Mouse (Mus musculus): ENCODE measurements around the gene Nos1ap. TPM values are rescaled to one million over a fixed set of nuclear protein-coding genes. Genes with fewer than 3 reads are reported as not detected.

Nos1ap gene
- polyA plus RNA-seq, 1 experiment from 2014 or later = 7.9 TPM

DNA sequence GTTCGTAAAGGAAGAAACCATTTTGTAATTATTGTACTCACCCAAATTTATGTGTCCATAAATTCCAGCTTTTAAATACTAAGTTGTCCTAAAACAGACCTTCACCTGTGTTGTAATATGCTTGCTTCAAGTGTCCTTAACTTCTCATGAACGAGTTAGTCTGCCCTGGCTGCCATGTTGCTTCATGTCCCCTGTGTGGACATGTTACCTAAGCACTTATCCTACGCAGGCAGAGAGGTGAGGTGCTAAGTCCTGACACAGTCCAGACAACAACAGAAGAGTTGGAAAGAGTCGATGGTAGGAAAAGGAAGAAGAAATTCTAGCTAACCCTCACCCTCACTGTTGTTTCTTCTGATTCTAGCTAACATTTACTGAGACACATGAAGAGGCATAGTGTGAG is 43.4 kb downstream of the Nos1ap start:
- TF ChIP-seq CTCF (IDR thresholded peaks at IDR 0.05; ENCODE audit: low read depth) = no peak
- peaks cover 4% of the 10 kb centered on the region for H3K4me1 ChIP-seq (ENCODE audit: insufficient read depth)
- no peak overlapping the region for H3K27ac ChIP-seq (ENCODE audit: low read depth)
- 84% methylated on average over 4 of the region's 4 CpGs for WGBS
- H3K4me3 ChIP-seq (ENCODE audit: low read depth, low read length) = no peak overlapping the region
- DNase-seq = no peak
- no peak overlapping the region for H3K9ac ChIP-seq
- ATAC-seq (ENCODE audit: insufficient read depth) = no peak
- no peak overlapping the region for H3K4me2 ChIP-seq
- no peaks in the 10 kb centered on the region for H3K36me3 ChIP-seq (ENCODE audit: insufficient read depth)
- H3K27me3 ChIP-seq (ENCODE audit: insufficient read depth, low read length) = no peaks in the 10 kb centered on the region
- no peaks in the 10 kb centered on the region for H3K9me3 ChIP-seq (ENCODE audit: low read depth, low read length)

DNA sequence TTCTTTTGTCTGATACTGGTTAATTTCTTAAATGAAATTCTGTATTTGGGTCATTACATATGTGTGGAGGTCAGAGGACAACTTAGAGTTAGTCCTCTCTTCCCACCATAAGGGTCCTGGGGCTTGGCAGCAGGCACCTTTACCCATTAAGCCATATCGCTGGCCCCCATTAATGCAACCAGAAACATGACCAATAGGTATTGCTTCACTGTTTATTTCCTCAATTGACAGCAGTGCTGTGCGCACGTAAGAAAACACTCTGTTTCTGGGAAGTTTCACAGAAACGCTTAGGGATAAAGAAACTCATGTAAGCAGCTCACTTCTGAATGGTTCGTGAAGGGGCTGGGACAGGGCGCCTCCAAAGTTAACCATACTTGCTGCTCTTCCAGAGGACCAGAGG is 44.4 kb downstream of the Nos1ap start:
- Histone ChIP-seq H3K4me1 (ENCODE audit: insufficient read depth) (no peaks in the 10 kb centered on the region; the same call in 1 of the 2 replicates), H3K27me3 (ENCODE audit: insufficient read depth, low read length) (no peaks in the 10 kb centered on the region), H3K4me3 (ENCODE audit: low read depth, low read length) (no peak overlapping the region), H3K4me2 (no peak overlapping the region), H3K9me3 (ENCODE audit: low read depth, low read length) (no peaks in the 10 kb centered on the region), H3K36me3 (ENCODE audit: insufficient read depth) (no peaks in the 10 kb centered on the region), H3K9ac (no peak overlapping the region), H3K27ac (ENCODE audit: low read depth) (no peak overlapping the region)
- 82% methylated on average over 6 of the region's 6 CpGs for WGBS
- no peak for TF ChIP-seq CTCF (IDR thresholded peaks at IDR 0.05; ENCODE audit: low read depth)
- no peak for ATAC-seq (ENCODE audit: insufficient read depth)
- no peak for DNase-seq

DNA sequence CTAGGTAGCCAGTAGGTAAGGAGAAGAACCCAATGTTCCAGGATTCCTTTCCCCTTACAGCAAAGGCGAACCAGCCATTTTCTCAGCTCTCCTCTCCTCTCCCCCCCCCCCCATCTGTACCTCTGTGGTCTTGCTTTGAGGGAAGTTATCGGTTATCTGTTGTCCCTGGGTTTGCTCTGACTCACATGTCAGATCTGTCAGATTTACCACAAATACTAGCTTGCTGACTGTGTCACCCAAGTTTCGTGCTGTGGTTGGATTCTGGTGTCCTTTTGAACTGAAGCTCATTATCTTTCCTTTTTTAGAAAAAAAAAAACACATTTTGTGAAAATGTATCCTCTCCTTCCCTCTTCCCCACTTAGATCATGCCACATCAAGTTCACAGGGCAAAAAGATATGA is 50.2 kb downstream of the Nos1ap start:
- Histone ChIP-seq H3K4me1 (ENCODE audit: insufficient read depth) (no peaks in the 10 kb centered on the region), H3K27ac (ENCODE audit: low read depth) (no peak overlapping the region), H3K9ac (no peak overlapping the region), H3K4me2 (no peak overlapping the region), H3K27me3 (ENCODE audit: insufficient read depth, low read length) (no peaks in the 10 kb centered on the region), H3K36me3 (ENCODE audit: insufficient read depth) (no peaks in the 10 kb centered on the region), H3K9me3 (ENCODE audit: low read depth, low read length) (no peaks in the 10 kb centered on the region), H3K4me3 (ENCODE audit: low read depth, low read length) (no peak overlapping the region)
- no peak for TF ChIP-seq CTCF (IDR thresholded peaks at IDR 0.05; ENCODE audit: low read depth)
- 77% methylated on average over 3 of the region's 3 CpGs for WGBS
- ATAC-seq (ENCODE audit: insufficient read depth) (no peak), DNase-seq (no peak)

GRCm38 (mm10) chr1:170538481-170539061 is 51.1 kb downstream of the Nos1ap start:
- Histone ChIP-seq H3K27ac (ENCODE audit: low read depth) (no peak overlapping the region), H3K27me3 (ENCODE audit: insufficient read depth, low read length) (no peaks in the 10 kb centered on the region), H3K9me3 (ENCODE audit: low read depth, low read length) (no peaks in the 10 kb centered on the region), H3K4me2 (no peak overlapping the region), H3K4me3 (ENCODE audit: low read depth, low read length) (no peak overlapping the region), H3K36me3 (ENCODE audit: insufficient read depth) (no peaks in the 10 kb centered on the region), H3K4me1 (ENCODE audit: insufficient read depth) (no peaks in the 10 kb centered on the region), H3K9ac (no peak overlapping the region)
- ATAC-seq (ENCODE audit: insufficient read depth) (no peak), DNase-seq (no peak)
- TF ChIP-seq CTCF (IDR thresholded peaks at IDR 0.05; ENCODE audit: low read depth) = no peak
- 66% methylated on average over 9 of the region's 9 CpGs for WGBS

DNA sequence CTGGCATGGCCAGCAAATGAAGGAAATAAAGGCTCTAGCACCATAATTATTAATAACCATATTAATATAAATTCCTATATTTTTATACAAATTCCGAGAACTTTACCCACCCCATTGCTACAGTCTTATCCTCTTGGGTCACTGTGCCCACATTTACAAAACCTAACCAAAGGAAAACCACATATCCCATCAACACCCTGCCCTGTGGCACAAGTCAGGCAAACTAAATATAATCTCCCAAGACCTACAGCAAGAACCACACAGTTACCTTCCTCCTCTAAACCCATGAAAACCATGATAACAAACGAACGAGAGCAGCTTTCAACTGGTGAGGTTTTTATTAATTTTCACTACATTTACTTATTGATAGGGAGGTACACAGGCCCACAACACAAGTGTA is 53.3 kb downstream of the Nos1ap start:
- no peak overlapping the region for H3K4me3 ChIP-seq (ENCODE audit: low read depth, low read length)
- no peak for ATAC-seq (ENCODE audit: insufficient read depth)
- no peak overlapping the region for H3K9ac ChIP-seq
- no peak for DNase-seq
- no peaks in the 10 kb centered on the region for H3K36me3 ChIP-seq (ENCODE audit: insufficient read depth)
- no peaks in the 10 kb centered on the region for H3K27me3 ChIP-seq (ENCODE audit: insufficient read depth, low read length)
- no peak overlapping the region for H3K27ac ChIP-seq (ENCODE audit: low read depth)
- TF ChIP-seq CTCF (IDR thresholded peaks at IDR 0.05; ENCODE audit: low read depth) = no peak
- no peaks in the 10 kb centered on the region for H3K9me3 ChIP-seq (ENCODE audit: low read depth, low read length)
- no peak overlapping the region for H3K4me2 ChIP-seq
- H3K4me1 ChIP-seq (ENCODE audit: insufficient read depth) = no peaks in the 10 kb centered on the region
- WGBS = 88% methylated on average over 3 of the region's 3 CpGs

DNA sequence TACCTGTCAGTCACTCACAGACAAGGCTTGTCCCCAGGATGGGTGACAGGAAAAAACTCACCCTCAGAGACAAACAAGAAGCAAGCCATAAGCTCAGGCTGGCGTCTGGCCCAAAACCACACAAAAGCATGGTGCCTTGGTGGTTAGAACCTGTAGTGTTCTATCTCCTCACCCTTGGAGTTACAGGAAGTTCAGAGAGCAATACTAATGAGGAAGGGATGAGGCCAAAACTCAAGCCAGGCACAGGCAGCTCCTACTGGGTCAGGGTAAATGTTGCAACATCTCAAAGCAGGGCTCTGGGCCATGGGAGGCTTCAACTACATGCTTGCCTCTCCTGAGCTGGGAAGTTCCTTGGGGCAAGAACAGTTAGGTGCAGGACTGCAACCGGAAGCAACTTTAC is 54.4 kb downstream of the Nos1ap start:
- no peak for DNase-seq

GRCm38 (mm10) chr1:170531286-170531685 is 58.4 kb downstream of the Nos1ap start:
- DNase-seq = no peak
- no peaks in the 10 kb centered on the region for H3K27me3 ChIP-seq (ENCODE audit: insufficient read depth, low read length)
- H3K4me3 ChIP-seq (ENCODE audit: low read depth, low read length) = no peak overlapping the region
- 92% methylated on average over 2 of the region's 2 CpGs for WGBS
- H3K9me3 ChIP-seq (ENCODE audit: low read depth, low read length) = no peaks in the 10 kb centered on the region
- no peak for TF ChIP-seq CTCF (IDR thresholded peaks at IDR 0.05; ENCODE audit: low read depth)
- no peaks in the 10 kb centered on the region for H3K36me3 ChIP-seq (ENCODE audit: insufficient read depth)
- ATAC-seq (ENCODE audit: insufficient read depth) = no peak
- H3K4me2 ChIP-seq = no peak overlapping the region
- H3K4me1 ChIP-seq (ENCODE audit: insufficient read depth) = no peaks in the 10 kb centered on the region
- H3K27ac ChIP-seq (ENCODE audit: low read depth) = no peak overlapping the region
- no peak overlapping the region for H3K9ac ChIP-seq

More for the DNA sequence above, 54.4 kb downstream of the Nos1ap start:
- Histone ChIP-seq H3K27me3 (ENCODE audit: insufficient read depth, low read length) (no peaks in the 10 kb centered on the region), H3K4me2 (no peak overlapping the region), H3K9me3 (ENCODE audit: low read depth, low read length) (no peaks in the 10 kb centered on the region), H3K4me1 (ENCODE audit: insufficient read depth) (no peaks in the 10 kb centered on the region), H3K36me3 (ENCODE audit: insufficient read depth) (no peaks in the 10 kb centered on the region), H3K9ac (no peak overlapping the region), H3K27ac (ENCODE audit: low read depth) (no peak overlapping the region), H3K4me3 (ENCODE audit: low read depth, low read length) (no peak overlapping the region)
- TF ChIP-seq CTCF (IDR thresholded peaks at IDR 0.05; ENCODE audit: low read depth) = no peak
- ATAC-seq (ENCODE audit: insufficient read depth) = no peak
- 76% methylated on average over 2 of the region's 2 CpGs for WGBS

DNA sequence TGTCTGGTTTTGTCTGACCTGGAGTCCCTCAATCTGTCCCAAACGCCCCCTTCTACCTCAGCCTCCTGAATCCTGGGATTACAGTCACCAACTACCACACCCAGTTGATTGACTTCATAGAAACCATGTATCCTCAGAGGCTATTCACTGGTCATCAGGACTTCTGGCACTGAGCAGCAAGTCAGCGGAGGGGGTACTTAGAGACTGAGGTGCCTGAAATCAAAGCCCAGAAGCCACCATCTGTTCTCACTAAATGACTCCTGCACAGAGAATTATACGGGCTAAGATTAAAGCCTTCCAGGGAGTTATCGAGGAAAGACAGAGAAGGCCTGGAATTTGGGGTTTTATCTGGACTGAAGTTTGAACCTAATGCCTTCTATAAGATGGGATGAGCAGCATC is 59.2 kb downstream of the Nos1ap start:
- H3K27ac ChIP-seq (ENCODE audit: low read depth) = no peak overlapping the region
- no peaks in the 10 kb centered on the region for H3K9me3 ChIP-seq (ENCODE audit: low read depth, low read length)
- ATAC-seq (ENCODE audit: insufficient read depth) (no peak), DNase-seq (no peak)
- no peak overlapping the region for H3K4me2 ChIP-seq
- H3K36me3 ChIP-seq (ENCODE audit: insufficient read depth) = no peaks in the 10 kb centered on the region
- WGBS = 81% methylated on average over 4 of the region's 4 CpGs
- H3K27me3 ChIP-seq (ENCODE audit: insufficient read depth, low read length) = no peaks in the 10 kb centered on the region
- no peak overlapping the region for H3K9ac ChIP-seq
- no peak overlapping the region for H3K4me3 ChIP-seq (ENCODE audit: low read depth, low read length)
- TF ChIP-seq CTCF (IDR thresholded peaks at IDR 0.05; ENCODE audit: low read depth) = no peak
- no peaks in the 10 kb centered on the region for H3K4me1 ChIP-seq (ENCODE audit: insufficient read depth)

Data from lung, embryonic 14.5 days (tissue).